Mouse (Mus musculus): ENCODE results near the gene Col10a1. TPM values are rescaled to one million over a fixed set of nuclear protein-coding genes. Genes with fewer than 3 reads are reported as not detected.

Col10a1 gene
- total RNA-seq (2023), result not detected

DNA sequence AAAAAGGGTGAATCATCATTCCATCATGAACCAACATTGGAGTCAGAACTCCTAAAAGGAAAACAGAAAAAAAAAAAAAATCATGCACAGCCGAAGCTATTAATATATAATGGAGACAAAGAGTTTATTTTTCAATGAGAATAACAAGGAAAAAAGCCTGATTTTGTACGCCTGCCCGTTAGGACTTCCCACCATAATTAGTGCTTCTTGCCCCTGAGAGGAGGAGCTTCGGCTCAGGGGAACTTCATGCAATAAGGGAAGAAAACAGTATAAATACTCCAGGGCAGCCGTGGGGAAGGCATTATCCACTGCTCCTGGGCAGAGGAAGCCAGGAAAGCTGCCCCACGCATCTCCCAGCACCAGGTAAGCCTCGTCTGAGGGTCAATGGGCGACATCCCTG is at the start of gene Col10a1:
Gene Col10a1 (plus strand): TSS at position 301 of the 400 bp plus-strand sequence.

DNA sequence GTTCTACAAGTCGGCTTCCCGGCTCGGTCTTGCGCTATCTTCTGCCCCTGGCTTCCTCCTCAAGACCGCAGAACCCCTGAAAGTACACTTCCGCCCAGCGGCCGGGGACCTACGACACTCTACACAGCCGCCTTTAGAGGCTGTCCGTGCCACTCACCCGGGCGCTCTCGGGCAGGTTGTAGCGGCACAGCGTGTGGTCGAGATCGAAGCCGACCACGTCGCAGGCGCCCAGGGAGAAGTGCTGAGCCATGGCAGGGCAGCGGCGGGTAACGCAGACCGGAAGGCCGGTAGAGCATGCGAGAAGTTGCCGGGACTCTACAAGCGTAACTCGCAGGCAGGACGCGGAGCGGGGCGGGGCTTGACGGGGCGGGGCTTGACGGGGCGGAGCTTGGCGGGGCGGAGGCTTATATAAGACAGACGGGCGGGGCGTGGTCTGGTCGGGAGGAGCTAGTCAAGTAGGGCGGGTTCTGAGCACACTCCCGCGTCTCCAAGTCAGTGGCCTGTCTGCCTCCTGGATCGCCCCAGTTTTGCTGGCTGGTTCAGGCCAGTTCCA is 28.5 kb downstream of the Col10a1 start, which contains the start of gene Nt5dc1:
Gene Nt5dc1 (minus strand): TSS at position 349 of the 553 bp plus-strand sequence.

Other genes starting within 250 kb of the Col10a1 start
- gene Dse, start 182.3 kb upstream of the Col10a1 start, total RNA-seq (2023), result 1 to 10 TPM; 2.6 to 3.9 TPM
- gene Tspyl1, start 107.8 kb upstream of the Col10a1 start, total RNA-seq (2023), result 10 to 100 TPM; 98.2 to 98.8 TPM
- gene Tspyl4, start 92.5 kb upstream of the Col10a1 start, total RNA-seq (2023), result 1 to 10 TPM; 6.7 to 9.3 TPM
- gene Nt5dc1, start 28.6 kb downstream of the Col10a1 start, total RNA-seq (2023), result 10 to 100 TPM; 32.4 to 44.7 TPM
- not detected for gene Frk, start 93.4 kb downstream of the Col10a1 start, total RNA-seq (2023)

All from B cell, adult 67 days (primary cell).